Mouse (Mus musculus): ENCODE data around the gene 9930111J21Rik1.
"Not testable (repeated sequence)": the region's sequence is repeated elsewhere in the genome, so short reads cannot be mapped to it uniquely, and the experiment has no call there.

Gene 9930111J21Rik1

GRCm38 (mm10) chr11:48979251-48979650 is at the start of gene 9930111J21Rik1:
9930111J21Rik1 (minus strand) TSS chr11:48979398.
- DNase-seq (ENCODE audit: low spot score): not testable (repeated sequence)

GRCm38 (mm10) chr11:49012074-49012473 is 32.9 kb upstream of the 9930111J21Rik1 start:
- not testable (repeated sequence) for DNase-seq (ENCODE audit: low spot score)

GRCm38 (mm10) chr11:49006785-49007184 is 27.6 kb upstream of the 9930111J21Rik1 start:
- DNase-seq (ENCODE audit: low spot score): not testable (repeated sequence)

- DNase-seq (ENCODE audit: low spot score): not testable (repeated sequence)
Observed at GRCm38 (mm10) chr11:49006317-49006716, 27.1 kb upstream of the 9930111J21Rik1 start.

- DNase-seq (ENCODE audit: low spot score): not testable (repeated sequence)
Observed at GRCm38 (mm10) chr11:49000411-49000810, 21.2 kb upstream of the 9930111J21Rik1 start.

- DNase-seq (ENCODE audit: low spot score): not testable (repeated sequence)
Observed at GRCm38 (mm10) chr11:48994018-48994417, 14.8 kb upstream of the 9930111J21Rik1 start, which contains the start of gene Tgtp1. Tgtp1 (minus strand) TSS chr11:48994172.

- DNase-seq (ENCODE audit: low spot score): peak; percentile 44
Observed at GRCm38 (mm10) chr11:48993296-48993695, 14.1 kb upstream of the 9930111J21Rik1 start.

- DNase-seq (ENCODE audit: low spot score): not testable (repeated sequence)
Observed at GRCm38 (mm10) chr11:48991740-48992520, 12.7 kb upstream of the 9930111J21Rik1 start, which contains the start of gene Gm12185. Gm12185 (minus strand) TSS chr11:48992226.

GRCm38 (mm10) chr11:48989981-48990380 is 10.8 kb upstream of the 9930111J21Rik1 start:
- DNase-seq (ENCODE audit: low spot score): not testable (repeated sequence)

GRCm38 (mm10) chr11:48988219-48988618 is 9.0 kb upstream of the 9930111J21Rik1 start:
- DNase-seq (ENCODE audit: low spot score): not testable (repeated sequence)

- DNase-seq (ENCODE audit: low spot score): not testable (repeated sequence)
Observed at GRCm38 (mm10) chr11:48982848-48983247, 3.6 kb upstream of the 9930111J21Rik1 start.

- not testable (repeated sequence) for DNase-seq (ENCODE audit: low spot score)
Observed at GRCm38 (mm10) chr11:48980052-48980451, 854 bp upstream of the 9930111J21Rik1 start.

GRCm38 (mm10) chr11:48978240-48978939 is 808 bp downstream of the 9930111J21Rik1 start, which contains the start of gene Olfr56:
Olfr56 (plus strand) TSS chr11:48978889.
- not testable (repeated sequence) for DNase-seq (ENCODE audit: low spot score)

GRCm38 (mm10) chr11:48974686-48975085 is 4.5 kb downstream of the 9930111J21Rik1 start:
- DNase-seq (ENCODE audit: low spot score): not testable (repeated sequence)

GRCm38 (mm10) chr11:48946090-48946489 is 33.1 kb downstream of the 9930111J21Rik1 start, which contains the start of gene Psme2b:
Psme2b (minus strand) TSS chr11:48946190.
- DNase-seq (ENCODE audit: low spot score): not testable (repeated sequence)

- not testable (repeated sequence) for DNase-seq (ENCODE audit: low spot score)
Observed at GRCm38 (mm10) chr11:48939286-48939685, 39.9 kb downstream of the 9930111J21Rik1 start.

- not testable (repeated sequence) for DNase-seq (ENCODE audit: low spot score)
Observed at GRCm38 (mm10) chr11:48935291-48935690, 43.9 kb downstream of the 9930111J21Rik1 start.

GRCm38 (mm10) chr11:48933923-48934322 is 45.3 kb downstream of the 9930111J21Rik1 start:
- not testable (repeated sequence) for DNase-seq (ENCODE audit: low spot score)

- DNase-seq (ENCODE audit: low spot score): not testable (repeated sequence)
Observed at GRCm38 (mm10) chr11:48933422-48933821, 45.8 kb downstream of the 9930111J21Rik1 start.

- not testable (repeated sequence) for DNase-seq (ENCODE audit: low spot score)
Observed at GRCm38 (mm10) chr11:48928068-48928467, 51.1 kb downstream of the 9930111J21Rik1 start.

GRCm38 (mm10) chr11:48926437-48926836 is 52.8 kb downstream of the 9930111J21Rik1 start:
- DNase-seq (ENCODE audit: low spot score): not testable (repeated sequence)

GRCm38 (mm10) chr11:48923818-48924217 is 55.4 kb downstream of the 9930111J21Rik1 start:
- DNase-seq (ENCODE audit: low spot score): not testable (repeated sequence)
